In the genomic region with DNA sequence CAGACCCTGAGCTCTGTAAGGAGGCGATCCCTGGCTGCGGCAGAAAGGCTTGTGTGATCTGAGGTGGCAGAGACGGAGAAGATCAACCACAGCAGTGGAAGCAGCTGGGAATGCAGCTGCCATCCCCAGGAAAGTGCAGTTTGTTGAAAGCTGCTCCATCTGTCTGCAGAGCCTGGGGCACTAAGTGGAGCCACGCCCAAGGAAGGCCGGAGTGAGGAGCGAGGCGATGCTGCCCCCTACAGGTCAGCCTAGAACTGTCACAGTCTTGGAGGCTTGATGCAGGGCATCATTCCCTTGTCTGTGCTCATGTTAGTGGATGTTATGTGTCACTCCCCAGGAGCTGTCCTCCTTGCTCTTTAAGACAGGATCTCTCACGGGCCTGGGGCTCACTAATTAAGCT, we compare ENCODE assay signal across 8 mouse cellular contexts. TPM values are rescaled to one million over a fixed set of nuclear protein-coding genes. Genes with fewer than 3 reads are reported as not detected.
DNase-seq lines count a peak whose midpoint lies in the region; ATAC-seq and TF ChIP-seq lines count a peak whose summit lies in the region.

No protein-coding gene starts in this region.

- no peaks in the 10 kb centered on the region for H3K9me3 ChIP-seq in embryonic facial prominence, embryonic 14.5 days (ENCODE audit: control insufficient read depth, low read length)
- H3K9me3 ChIP-seq in limb, embryonic 13.5 days: no peaks in the 10 kb centered on the region
- H3K9me3 ChIP-seq in midbrain, embryonic 16.5 days (replicated peaks; ENCODE audit: control insufficient read depth, low read length, poor library complexity, severe bottlenecking): no peaks in the 10 kb centered on the region

- peak; percentile 86 for DNase-seq in 3T3-L1 (ENCODE audit: low read depth, low spot score)
- DNase-seq in adrenal gland, postnatal 4 days (ENCODE audit: low spot score in 2 of 2): peak; percentile 64 to 71
- peak; percentile 92 for DNase-seq in embryonic facial prominence, embryonic 14.5 days (ENCODE audit: low spot score)
- peak; percentile 56 to 64 for DNase-seq in heart, adult 9 months (ENCODE audit: low spot score in 2 of 2)
- peak; percentile 75 for DNase-seq in kidney, adult 9 months
- peak; percentile 46 to 80 for DNase-seq in spleen, adult 2 months (ENCODE audit: low read depth in 1 of 2, low spot score in 2 of 2)

- no peak overlapping the region for H3K4me3 ChIP-seq in embryonic facial prominence, embryonic 14.5 days (ENCODE audit: low read depth, low read length)
- no peak overlapping the region for H3K4me3 ChIP-seq in limb, embryonic 13.5 days
- H3K4me3 ChIP-seq in midbrain, embryonic 16.5 days (ENCODE audit: low read depth, low read length): no peak overlapping the region
- no peak overlapping the region for H3K4me3 ChIP-seq in spleen, adult 2 months (ENCODE audit: extremely low read depth, insufficient read depth, insufficient read length)

- 3% methylated on average over 8 of the region's 8 CpGs for WGBS in embryonic facial prominence, embryonic 14.5 days
- WGBS in limb, embryonic 13.5 days: 5% methylated on average over 8 of the region's 8 CpGs
- WGBS in midbrain, embryonic 16.5 days: 4% methylated on average over 8 of the region's 8 CpGs
- WGBS in spleen, adult 2 months: 17% methylated on average over 8 of the region's 8 CpGs

- ATAC-seq in embryonic facial prominence, embryonic 14.5 days (ENCODE audit: low read depth): peak; percentile 90
- peak; percentile 85 for ATAC-seq in limb, embryonic 13.5 days (ENCODE audit: low FRiP score, low read depth)
- ATAC-seq in midbrain, embryonic 16.5 days: peak; percentile 96

- peak overlapping the region; percentile 40 for H3K4me2 ChIP-seq in embryonic facial prominence, embryonic 14.5 days (ENCODE audit: low read depth, low read length)
- H3K4me2 ChIP-seq in limb, embryonic 13.5 days (replicated peaks): peak overlapping the region; percentile 42
- H3K4me2 ChIP-seq in midbrain, embryonic 16.5 days (ENCODE audit: low read length): peak overlapping the region; percentile 34

- no peak for TF ChIP-seq POLR2A in spleen, adult 2 months (IDR thresholded peaks at IDR 0.05; ENCODE audit: low read depth, low read length)

- peak; percentile 94 for TF ChIP-seq CTCF in spleen, adult 2 months (IDR thresholded peaks at IDR 0.05; ENCODE audit: extremely low read depth, insufficient read depth, insufficient read length, insufficient replicate concordance)

- no peaks in the 10 kb centered on the region for H3K27me3 ChIP-seq in embryonic facial prominence, embryonic 14.5 days (replicated peaks; ENCODE audit: control insufficient read depth, insufficient read depth, low read length)
- no peaks in the 10 kb centered on the region for H3K27me3 ChIP-seq in limb, embryonic 13.5 days
- no peaks in the 10 kb centered on the region for H3K27me3 ChIP-seq in midbrain, embryonic 16.5 days (ENCODE audit: control insufficient read depth, insufficient read depth, low read depth, low read length)
- no peaks in the 10 kb centered on the region for H3K27me3 ChIP-seq in spleen, adult 2 months (ENCODE audit: control insufficient read depth, insufficient read depth, low read length)

- no peak overlapping the region for H3K9ac ChIP-seq in embryonic facial prominence, embryonic 14.5 days (ENCODE audit: low read depth, low read length)
- H3K9ac ChIP-seq in limb, embryonic 13.5 days: no peak overlapping the region
- H3K9ac ChIP-seq in midbrain, embryonic 16.5 days (ENCODE audit: low read depth, low read length): 0 out of 2 replicates have a peak overlapping the region, but pooled peaks have one; percentile 25

- no peak overlapping the region for H3K27ac ChIP-seq in embryonic facial prominence, embryonic 14.5 days (replicated peaks; ENCODE audit: low read depth, low read length)
- H3K27ac ChIP-seq in limb, embryonic 13.5 days: no peak overlapping the region
- H3K27ac ChIP-seq in midbrain, embryonic 16.5 days (ENCODE audit: low read length): no peak overlapping the region
- H3K27ac ChIP-seq in spleen, adult 2 months (ENCODE audit: insufficient read depth, low read length): no peak overlapping the region

- H3K36me3 ChIP-seq in embryonic facial prominence, embryonic 14.5 days (ENCODE audit: control insufficient read depth, insufficient read depth, low read length): no peaks in the 10 kb centered on the region
- peaks cover 2% of the 10 kb centered on the region; the same call in 1 of the 2 replicates for H3K36me3 ChIP-seq in limb, embryonic 13.5 days
- H3K36me3 ChIP-seq in midbrain, embryonic 16.5 days (ENCODE audit: control insufficient read depth, insufficient read depth, low read length): no peaks in the 10 kb centered on the region
- no peaks in the 10 kb centered on the region for H3K36me3 ChIP-seq in spleen, adult 2 months (ENCODE audit: control insufficient read depth, insufficient read depth, low read length)

- no peaks in the 10 kb centered on the region for H3K4me1 ChIP-seq in embryonic facial prominence, embryonic 14.5 days (ENCODE audit: control insufficient read depth, insufficient read depth, low read length)
- H3K4me1 ChIP-seq in limb, embryonic 13.5 days: peaks cover 3% of the 10 kb centered on the region; the same call in 1 of the 2 replicates
- H3K4me1 ChIP-seq in midbrain, embryonic 16.5 days (ENCODE audit: control insufficient read depth, insufficient read depth, low read length): 0 out of 2 replicates have a peak, but pooled peaks cover 2% of the 10 kb centered on the region
- no peaks in the 10 kb centered on the region for H3K4me1 ChIP-seq in spleen, adult 2 months (ENCODE audit: control insufficient read depth, insufficient read depth, insufficient read length)

RNA-seq across cellular contexts. Expression of gene Klhl25, which starts 32.5 kb away (rescaled TPM):
- total RNA-seq in adrenal gland, postnatal 4 days (2021): 10 to 100 TPM; 15.7 to 18.4 TPM
- 17.3 and 20.1 TPM in 2 replicates for polyA plus RNA-seq in embryonic facial prominence, embryonic 14.5 days (2014; fragmentation: Nextera tagmentation; extraction: Ambion mirVana)
- 18.9 and 19.5 TPM in 2 replicates for polyA plus RNA-seq in limb, embryonic 13.5 days (2015; fragmentation: Nextera tagmentation; extraction: Ambion mirVana)
- 25.2 and 27.1 TPM in 2 replicates for polyA plus RNA-seq in midbrain, embryonic 16.5 days (2015; fragmentation: Nextera tagmentation; extraction: Ambion mirVana)
- polyA plus RNA-seq in spleen, adult 2 months (2012; rRNA removed): 17.6 and 22.2 TPM in 2 replicates
